Mouse (Mus musculus): Measurements from ENCODE around the gene Tmppe.

Tmppe gene

GRCm38 (mm10) chr9:114442893-114443292 lies 42.0 kb downstream of the Tmppe start:
- no peak for DNase-seq (ENCODE audit: low spot score)

GRCm38 (mm10) chr9:114443351-114443750 lies 42.4 kb downstream of the Tmppe start:
- DNase-seq (ENCODE audit: low spot score) = no peak

GRCm38 (mm10) chr9:114446887-114447286 lies 46.0 kb downstream of the Tmppe start:
- DNase-seq (ENCODE audit: low spot score) = no peak

GRCm38 (mm10) chr9:114448700-114449099 lies 47.8 kb downstream of the Tmppe start:
- no peak for DNase-seq (ENCODE audit: low spot score)

- no peak for DNase-seq (ENCODE audit: low spot score)
Measured at GRCm38 (mm10) chr9:114449120-114449754, 48.3 kb downstream of the Tmppe start.

GRCm38 (mm10) chr9:114451615-114452014 lies 50.7 kb downstream of the Tmppe start:
- DNase-seq (ENCODE audit: low spot score) = no peak

- DNase-seq (ENCODE audit: low spot score) = no peak
Measured at GRCm38 (mm10) chr9:114452418-114452817, 51.5 kb downstream of the Tmppe start.

GRCm38 (mm10) chr9:114455420-114455819 lies 54.5 kb downstream of the Tmppe start:
- no peak for DNase-seq (ENCODE audit: low spot score)

Data from embryo, embryonic 10 days (tissue).